Mouse (Mus musculus) E14TG2a.4 (cell line): ENCODE measurements around the gene Prr5l.
A peak's percentile ranks its signal among the peaks of the same experiment; 100 is the strongest.

Experiments
- H3K27me3 ChIP-seq: 2 replicates; pipeline ENCODE4 v1.6.1; 2014; ENCODE audit warnings: low read length, control low read depth; ENCODE audit not compliant: insufficient read depth
- H3K36me3 ChIP-seq: 2 replicates; pipeline ENCODE4 v1.6.1; 2014; ENCODE audit warnings: low read length, control low read depth; ENCODE audit not compliant: insufficient read depth
- H3K4me1 ChIP-seq: replicated peaks from 2 replicates; pipeline ENCODE4 v1.6.1; 2014; ENCODE audit warnings: low read depth, low read length, control low read depth
- H3K4me3 ChIP-seq: replicated peaks from 2 replicates; pipeline ENCODE4 v1.5.1; 2014; ENCODE audit warnings: mild to moderate bottlenecking, low read length
- H3K9me3 ChIP-seq: 2 replicates; pipeline ENCODE4 v1.6.1; 2014; ENCODE audit warnings: low read length, control low read depth
- CTCF ChIP-seq: conservative IDR thresholded peaks from 2 replicates; pipeline ENCODE4 v1.5.1; 2014; ENCODE audit warnings: low read length
- NANOG ChIP-seq: IDR thresholded peaks from 2 replicates; pipeline ENCODE4 v1.6.1; 2014; ENCODE audit warnings: borderline replicate concordance, low read length, mixed read lengths
- POU5F1 ChIP-seq: IDR thresholded peaks from 2 replicates; pipeline ENCODE4 v1.6.1; 2014; ENCODE audit warnings: low read length, borderline replicate concordance

The Prr5l gene

DNA sequence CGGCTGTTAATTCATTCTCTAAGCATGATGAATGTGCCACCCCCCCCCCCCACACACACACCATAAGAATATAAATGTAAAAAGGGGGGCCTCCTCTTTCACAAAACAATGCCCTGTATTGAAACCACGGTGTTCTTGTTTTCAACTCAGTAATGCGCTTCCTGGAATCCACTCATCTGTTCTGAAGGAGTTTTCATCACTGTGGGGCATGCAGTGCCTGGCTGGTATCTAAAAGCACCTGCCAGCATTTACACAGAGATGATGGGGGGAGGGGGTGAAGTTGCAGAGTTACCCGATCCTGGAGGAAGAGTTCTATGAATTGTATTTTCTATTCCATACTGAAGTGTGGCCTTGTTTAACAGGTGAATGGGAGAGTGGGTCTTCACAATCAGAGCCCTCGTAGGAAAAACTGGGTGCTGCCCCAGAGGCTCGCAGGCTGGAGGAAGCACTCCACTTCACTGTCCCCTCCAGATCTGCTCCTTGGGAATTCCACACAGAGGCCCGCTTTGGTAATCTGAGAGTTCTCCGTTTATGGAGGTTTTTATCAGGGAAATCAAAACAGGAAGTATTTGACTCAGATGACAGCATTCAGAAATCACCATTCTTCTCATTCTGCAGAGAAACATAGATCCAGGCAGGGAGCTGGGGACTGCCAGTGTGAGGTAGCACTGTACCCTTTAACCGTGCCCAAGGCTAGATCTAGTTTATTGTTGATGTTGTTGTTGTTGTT lies 52.5 kb downstream of the Prr5l start:
- no peaks in the 10 kb centered on the region for H3K36me3 ChIP-seq
- H3K9me3 ChIP-seq = no peaks in the 10 kb centered on the region
- H3K4me3 ChIP-seq = no peak overlapping the region
- no peak for TF ChIP-seq CTCF
- TF ChIP-seq NANOG = no peak
- no peak for TF ChIP-seq POU5F1
- H3K27me3 ChIP-seq = peaks cover 30% of the 10 kb centered on the region
- H3K4me1 ChIP-seq = peaks cover 16% of the 10 kb centered on the region

DNA sequence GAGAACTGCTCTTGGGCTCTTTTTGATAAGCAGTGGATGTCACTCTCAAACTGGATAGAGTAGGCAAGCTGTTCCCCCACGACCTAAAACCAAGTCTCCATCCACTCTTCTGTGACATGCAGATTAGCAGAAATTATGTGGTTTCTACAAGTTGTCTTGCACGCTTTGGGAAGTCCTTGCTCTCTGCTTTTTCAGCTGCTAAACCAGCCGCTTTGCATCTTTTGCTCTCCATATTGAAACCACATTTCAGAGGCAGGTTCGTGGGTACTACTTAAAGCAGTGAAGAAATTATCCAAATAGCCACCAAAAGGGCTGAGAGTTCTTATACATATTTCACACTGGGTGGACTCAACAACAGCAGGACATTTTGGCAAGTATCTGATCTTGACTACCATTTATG lies 53.8 kb downstream of the Prr5l start:
- Histone ChIP-seq H3K36me3 (no peaks in the 10 kb centered on the region), H3K4me3 (no peak overlapping the region), H3K9me3 (no peaks in the 10 kb centered on the region), H3K4me1 (peaks cover 23% of the 10 kb centered on the region), H3K27me3 (peaks cover 30% of the 10 kb centered on the region)
- no peak for TF ChIP-seq POU5F1
- TF ChIP-seq CTCF = no peak
- no peak for TF ChIP-seq NANOG

DNA sequence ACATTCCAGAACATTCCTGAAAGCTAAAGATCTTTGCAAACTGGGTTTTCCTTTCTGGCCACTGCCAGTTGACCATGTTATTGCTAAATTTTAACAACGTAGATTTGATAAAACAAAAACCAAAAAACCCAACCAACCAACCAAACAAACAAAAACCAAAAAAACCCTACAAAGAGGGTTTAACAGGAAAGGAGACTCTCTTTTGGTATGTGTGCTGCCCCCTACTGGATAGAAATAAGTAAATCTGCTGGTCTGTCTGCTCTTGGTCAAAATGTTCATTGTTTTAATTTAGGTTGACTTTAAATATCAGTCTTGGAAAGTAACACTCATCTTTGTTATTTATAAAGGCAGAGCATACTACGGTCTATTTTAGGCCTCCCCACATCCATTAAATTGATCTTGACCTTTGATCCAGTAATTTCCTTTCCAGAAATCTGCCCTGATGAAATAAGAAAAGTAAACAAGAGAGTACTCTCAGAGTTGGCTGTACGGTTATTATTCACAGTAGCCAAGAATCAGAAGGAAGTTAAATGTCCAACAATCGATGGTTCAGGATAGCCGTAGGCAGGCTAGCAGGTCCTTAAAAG lies 54.7 kb downstream of the Prr5l start:
- H3K36me3 ChIP-seq = no peaks in the 10 kb centered on the region
- H3K27me3 ChIP-seq = peaks cover 30% of the 10 kb centered on the region
- no peaks in the 10 kb centered on the region for H3K9me3 ChIP-seq
- H3K4me1 ChIP-seq = peaks cover 29% of the 10 kb centered on the region
- no peak for TF ChIP-seq POU5F1
- peak; percentile 67 for TF ChIP-seq CTCF
- H3K4me3 ChIP-seq = no peak overlapping the region

DNA sequence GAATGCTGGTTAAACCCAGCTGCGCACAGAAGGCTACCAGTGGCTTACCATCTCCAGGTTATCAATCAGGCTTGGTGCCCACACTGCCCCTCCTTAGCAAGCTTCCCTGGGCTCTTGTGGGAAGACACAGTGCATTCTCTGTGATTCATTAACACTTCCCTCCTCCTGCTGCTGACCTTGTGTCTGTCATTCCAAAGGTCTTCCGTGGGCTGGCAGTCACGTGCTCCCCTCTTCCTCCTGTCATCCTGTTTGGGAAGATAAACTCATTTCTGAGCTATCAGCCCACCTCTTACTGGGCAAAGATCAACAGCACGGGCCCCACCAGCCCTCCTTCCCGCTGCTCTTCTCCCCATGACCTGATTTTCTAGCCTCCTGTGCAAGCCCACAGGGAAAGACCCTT lies 55.2 kb downstream of the Prr5l start:
- TF ChIP-seq NANOG = no peak
- TF ChIP-seq POU5F1 = no peak
- TF ChIP-seq CTCF = no peak
- H3K36me3 ChIP-seq = no peaks in the 10 kb centered on the region
- H3K27me3 ChIP-seq = peaks cover 27% of the 10 kb centered on the region

DNA sequence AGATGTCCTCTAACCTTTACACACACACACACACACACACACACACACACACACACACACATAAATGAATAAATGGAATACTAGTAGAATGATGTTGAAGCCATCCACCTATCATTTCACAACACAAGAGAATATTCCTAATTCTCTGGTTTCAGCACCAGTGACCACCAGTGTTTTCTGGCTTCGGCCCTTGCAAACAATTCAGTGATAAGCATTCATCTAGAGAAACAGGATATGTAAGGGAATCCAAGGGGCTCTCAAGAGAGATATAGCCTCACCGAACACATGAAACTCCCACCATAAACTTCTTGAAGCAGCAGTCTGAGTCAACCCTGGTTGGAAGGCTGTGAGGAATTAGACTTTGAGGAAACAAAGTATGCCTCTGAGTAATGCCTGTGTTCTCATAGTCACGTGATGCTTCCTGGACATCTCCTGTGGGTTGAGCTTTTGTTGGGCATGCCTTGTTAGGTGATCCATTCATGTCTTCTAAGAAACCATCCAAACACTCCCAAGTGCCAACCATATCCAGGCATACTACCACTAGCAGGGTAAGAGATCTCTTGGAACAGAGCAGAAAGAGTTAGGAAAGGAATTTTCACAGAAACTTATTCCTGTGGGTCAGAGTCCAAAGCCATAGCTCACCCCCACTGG lies 55.8 kb downstream of the Prr5l start:
- peaks cover 22% of the 10 kb centered on the region for H3K27me3 ChIP-seq
- TF ChIP-seq CTCF (no peak), POU5F1 (no peak), NANOG (no peak)
- no peaks in the 10 kb centered on the region for H3K36me3 ChIP-seq
- H3K4me1 ChIP-seq = peaks cover 34% of the 10 kb centered on the region
- no peaks in the 10 kb centered on the region for H3K9me3 ChIP-seq
- H3K4me3 ChIP-seq = no peak overlapping the region

More for the DNA sequence above, 55.2 kb downstream of the Prr5l start:
- Histone ChIP-seq H3K4me1 (peaks cover 34% of the 10 kb centered on the region), H3K4me3 (no peak overlapping the region), H3K9me3 (no peaks in the 10 kb centered on the region)

DNA sequence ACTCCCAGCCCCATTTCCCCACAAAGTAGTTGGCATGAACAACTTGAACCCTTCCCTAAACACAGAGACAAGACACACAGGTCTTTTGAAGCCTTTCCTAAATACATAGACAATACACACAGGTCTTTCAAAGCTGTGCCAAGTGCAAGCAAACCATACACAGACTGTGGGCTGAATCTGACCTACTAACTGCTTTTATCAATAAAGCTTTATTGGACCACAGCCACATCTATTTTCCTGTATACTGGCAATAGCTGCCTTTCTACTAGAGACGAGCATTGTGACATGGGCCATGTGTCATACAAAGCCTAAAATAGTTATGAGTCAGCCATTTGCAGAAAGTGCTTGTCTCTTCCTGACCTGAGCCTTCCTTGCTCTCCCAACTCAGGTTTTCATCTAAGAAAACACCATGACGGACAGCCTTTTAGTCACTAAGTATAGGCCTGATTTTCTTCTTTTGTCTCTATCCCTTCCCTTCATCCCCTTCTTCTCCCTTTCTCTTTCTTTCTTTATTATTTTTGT lies 56.6 kb downstream of the Prr5l start:
- TF ChIP-seq POU5F1 (no peak), CTCF (no peak), NANOG (no peak)
- Histone ChIP-seq H3K27me3 (peaks cover 21% of the 10 kb centered on the region), H3K4me3 (no peak overlapping the region), H3K9me3 (no peaks in the 10 kb centered on the region), H3K36me3 (no peaks in the 10 kb centered on the region), H3K4me1 (peaks cover 35% of the 10 kb centered on the region)

DNA sequence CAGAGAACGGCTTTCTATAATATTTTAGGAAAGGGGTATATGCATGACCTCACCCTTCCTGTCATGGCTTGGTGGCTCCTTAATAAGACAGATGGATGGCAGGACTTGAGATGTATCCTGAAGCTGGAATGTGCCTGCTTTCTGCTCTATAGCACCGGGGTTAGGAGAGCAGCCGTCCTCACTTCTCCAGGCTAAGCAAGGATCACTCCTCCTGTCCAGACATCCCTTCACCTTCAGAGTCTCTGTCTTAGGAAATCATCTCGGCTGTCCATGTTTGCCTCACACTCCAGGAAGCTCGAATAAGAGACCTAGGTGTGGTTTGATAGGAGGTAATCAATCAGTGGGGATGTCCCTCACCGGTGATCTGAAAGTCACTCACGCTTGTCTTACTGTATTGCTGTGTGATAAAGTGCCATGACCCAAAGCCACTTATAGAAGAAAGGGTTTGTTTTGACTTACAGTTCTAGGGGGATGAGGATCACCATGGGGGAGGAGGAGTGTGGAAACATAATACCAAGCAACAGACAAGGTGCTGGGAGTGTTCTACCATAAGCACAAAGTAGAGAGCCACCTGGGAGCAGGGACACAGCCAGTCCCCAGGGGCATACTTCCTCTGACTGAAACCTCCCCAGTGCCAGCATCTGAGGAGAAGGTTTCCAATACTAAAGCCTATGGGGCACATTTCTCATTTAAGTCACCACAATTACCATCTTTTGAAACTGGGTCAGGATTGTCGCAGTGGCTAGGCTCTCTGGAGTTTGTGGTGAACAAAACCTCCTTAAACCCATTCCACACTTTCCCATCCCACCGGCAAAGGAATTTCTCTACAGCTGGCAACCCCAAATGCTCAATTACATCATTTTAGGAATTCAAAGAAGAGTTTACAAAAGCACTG lies 57.4 kb downstream of the Prr5l start:
- H3K9me3 ChIP-seq = no peaks in the 10 kb centered on the region
- TF ChIP-seq CTCF = no peak
- no peak for TF ChIP-seq POU5F1
- TF ChIP-seq NANOG = no peak

More for the DNA sequence above, 57.4 kb downstream of the Prr5l start:
- H3K36me3 ChIP-seq = no peaks in the 10 kb centered on the region
- no peak overlapping the region for H3K4me3 ChIP-seq
- peaks cover 31% of the 10 kb centered on the region for H3K4me1 ChIP-seq
- H3K27me3 ChIP-seq = peaks cover 14% of the 10 kb centered on the region
